Mouse (Mus musculus) urinary bladder, adult 18-20 months (tissue): ENCODE data around the gene Rad54l.

Experiments used
- DNase-seq, 2 experiments: peaks; one replicate each; pipeline ENCODE4 v3.0.0; 2022; ENCODE audit warnings: low spot score in 2 of 2, mixed read lengths in 2 of 2

Rad54l gene

GRCm38 (mm10) chr4:116141736-116142135 lies 18.2 kb upstream of the Rad54l start:
- DNase-seq, result no peak

- no peak for DNase-seq
These were observed 17.5 kb upstream of the Rad54l start for GRCm38 (mm10) chr4:116140801-116141574.

DNA sequence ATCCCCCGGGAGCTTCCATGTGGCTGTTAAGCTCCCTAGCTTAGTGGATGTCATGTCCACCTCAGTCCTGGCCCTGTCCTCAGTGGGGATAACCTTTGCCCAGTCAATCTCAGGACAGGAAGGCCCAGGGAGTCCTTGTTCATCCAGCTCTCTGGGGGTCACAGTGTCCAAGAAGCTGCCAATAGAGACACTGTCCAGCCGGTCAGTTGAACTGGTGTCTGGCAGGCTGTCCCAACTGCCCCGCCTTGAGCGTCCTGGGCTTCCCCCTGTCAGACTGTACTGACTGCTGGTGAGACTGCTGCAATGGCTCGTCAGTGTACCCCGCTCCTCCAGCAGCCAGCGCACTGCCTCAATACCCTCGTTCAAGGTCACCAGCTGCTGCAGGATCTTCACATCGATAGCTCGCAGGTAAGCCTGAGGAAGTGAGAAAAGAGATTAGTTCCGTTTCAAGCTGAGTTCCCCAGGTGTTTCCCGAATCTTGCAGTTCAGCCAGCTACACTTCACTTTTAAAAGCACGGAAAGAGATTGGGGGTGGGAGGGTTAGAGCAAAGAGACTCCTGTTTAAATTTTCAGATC lies 14.0 kb upstream of the Rad54l start:
- DNase-seq, result no peak

GRCm38 (mm10) chr4:116134990-116135389 lies 11.5 kb upstream of the Rad54l start:
- DNase-seq, result no peak

- DNase-seq, result no peak
These were observed 9.6 kb upstream of the Rad54l start for GRCm38 (mm10) chr4:116133126-116133525.

- no peak for DNase-seq
These were observed 4.5 kb upstream of the Rad54l start for GRCm38 (mm10) chr4:116127956-116128355.

GRCm38 (mm10) chr4:116125803-116126386 lies 2.4 kb upstream of the Rad54l start:
- no peak for DNase-seq

DNA sequence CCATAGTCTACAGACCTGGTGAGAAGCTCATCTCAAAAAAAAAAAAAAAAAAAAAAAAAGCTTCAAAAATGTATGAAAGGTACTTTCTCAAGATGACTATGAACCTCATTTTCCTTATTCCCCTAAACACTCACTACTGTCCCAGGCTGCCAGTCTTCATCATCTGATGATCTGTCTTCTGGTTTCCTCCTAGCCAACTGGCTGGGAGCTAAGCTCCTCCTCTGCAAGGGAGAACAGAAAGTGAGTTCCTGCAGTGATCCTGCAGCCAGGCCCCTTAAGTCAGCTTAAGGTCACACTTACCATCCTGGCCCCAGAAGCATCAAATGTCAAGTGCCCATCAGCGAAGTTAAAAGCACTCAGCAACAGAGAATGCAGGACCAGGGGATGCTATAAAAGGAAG lies 728 bp downstream of the Rad54l start:
- DNase-seq, result no peak

DNA sequence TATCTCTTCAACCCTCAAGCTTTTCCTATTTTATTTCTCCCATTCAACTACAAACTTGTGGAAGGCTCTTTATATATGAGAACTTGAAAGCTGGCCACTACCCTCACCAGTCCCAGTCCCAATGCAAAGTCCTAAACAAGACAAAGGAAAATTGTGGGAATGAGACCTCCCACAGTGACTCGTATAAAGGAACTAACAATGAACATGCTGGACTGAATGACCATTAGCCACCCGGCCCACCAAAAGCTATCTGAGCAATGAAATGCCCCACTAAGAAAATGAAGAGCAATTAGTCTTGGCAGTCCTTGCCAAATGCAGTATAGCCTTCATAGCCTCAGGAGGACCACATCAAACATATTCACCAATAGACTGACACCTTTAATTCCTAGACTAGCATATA lies 12.0 kb downstream of the Rad54l start:
- DNase-seq, result no peak

GRCm38 (mm10) chr4:116110695-116111094 lies 12.8 kb downstream of the Rad54l start:
- DNase-seq, result no peak

DNA sequence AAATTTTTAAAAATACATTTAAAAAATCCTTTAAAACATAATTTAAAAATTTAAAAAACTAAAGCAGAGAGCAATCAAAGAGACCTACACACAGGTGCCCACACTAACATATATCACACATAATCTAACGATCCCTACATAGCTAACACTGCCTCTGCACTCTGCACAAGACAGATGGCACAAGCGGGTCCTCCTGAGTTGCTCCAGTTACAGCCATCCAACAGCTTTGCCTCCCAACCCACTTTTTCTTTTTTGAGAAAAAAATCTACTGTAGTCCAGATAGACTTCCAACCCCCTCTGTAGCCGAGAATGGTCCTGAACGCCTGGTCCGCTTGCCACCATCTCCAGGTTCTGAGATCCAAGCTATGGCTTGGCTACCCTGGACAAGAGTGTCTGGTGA lies 18.2 kb downstream of the Rad54l start:
- DNase-seq, result no peak

DNA sequence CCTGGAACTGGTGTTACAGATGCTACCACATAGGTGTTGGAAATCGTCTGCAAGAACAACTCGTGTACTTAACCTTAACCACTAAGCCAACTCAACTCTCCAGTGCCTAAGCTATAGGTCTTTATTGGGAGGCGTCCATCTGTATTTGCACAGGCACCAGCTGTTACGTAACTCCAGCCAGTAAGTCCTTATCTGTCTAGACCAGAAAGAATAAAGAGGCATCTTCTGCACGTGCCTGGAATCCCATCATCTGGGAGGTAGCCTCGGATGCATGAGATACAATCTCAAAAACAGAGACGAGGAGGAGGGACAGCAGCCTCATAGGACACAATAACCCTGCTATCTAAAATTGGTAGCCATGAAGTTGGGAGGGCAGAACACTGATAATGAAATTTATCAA lies 22.5 kb downstream of the Rad54l start:
- no peak for DNase-seq

DNA sequence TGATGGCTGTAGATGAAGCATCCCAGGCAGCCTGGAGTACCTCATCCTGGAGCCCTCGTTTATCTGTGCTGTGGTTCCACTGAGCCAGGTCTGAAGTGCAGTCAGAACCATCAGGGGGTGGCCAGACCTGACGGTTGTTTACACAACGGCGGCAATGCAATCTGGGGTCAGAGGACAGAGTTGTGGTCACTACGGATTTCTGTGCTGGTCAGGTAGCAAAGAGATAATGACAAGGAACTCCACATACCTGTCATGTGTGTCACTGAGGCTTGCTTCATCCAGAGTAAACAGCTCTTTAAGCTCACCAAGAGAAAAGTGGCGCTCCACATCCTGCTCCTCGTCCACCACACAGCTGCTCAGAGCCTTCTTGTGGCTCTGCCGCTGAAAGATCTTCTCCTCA lies 26.3 kb downstream of the Rad54l start:
- peak; percentile 9 to 40 for DNase-seq

DNA sequence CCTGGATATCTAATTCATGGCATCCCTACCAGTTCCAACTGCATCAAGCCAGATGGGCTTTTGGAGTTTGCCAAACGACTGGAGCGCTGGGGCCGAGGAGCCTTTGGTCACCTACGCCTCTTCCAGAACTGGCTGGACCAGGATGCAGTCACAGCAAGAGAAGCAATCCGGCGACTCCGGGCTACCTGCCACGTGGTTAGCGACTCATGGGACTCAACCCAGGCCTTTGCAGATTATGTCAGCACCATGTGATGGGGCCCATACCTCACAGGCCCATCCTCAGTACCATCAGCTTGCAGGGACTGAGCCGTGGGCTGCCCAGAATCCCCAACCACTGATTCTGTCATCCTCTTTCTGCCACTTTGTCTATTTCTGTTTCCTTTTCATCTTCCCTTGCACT lies 27.2 kb downstream of the Rad54l start:
- DNase-seq, result no peak

DNA sequence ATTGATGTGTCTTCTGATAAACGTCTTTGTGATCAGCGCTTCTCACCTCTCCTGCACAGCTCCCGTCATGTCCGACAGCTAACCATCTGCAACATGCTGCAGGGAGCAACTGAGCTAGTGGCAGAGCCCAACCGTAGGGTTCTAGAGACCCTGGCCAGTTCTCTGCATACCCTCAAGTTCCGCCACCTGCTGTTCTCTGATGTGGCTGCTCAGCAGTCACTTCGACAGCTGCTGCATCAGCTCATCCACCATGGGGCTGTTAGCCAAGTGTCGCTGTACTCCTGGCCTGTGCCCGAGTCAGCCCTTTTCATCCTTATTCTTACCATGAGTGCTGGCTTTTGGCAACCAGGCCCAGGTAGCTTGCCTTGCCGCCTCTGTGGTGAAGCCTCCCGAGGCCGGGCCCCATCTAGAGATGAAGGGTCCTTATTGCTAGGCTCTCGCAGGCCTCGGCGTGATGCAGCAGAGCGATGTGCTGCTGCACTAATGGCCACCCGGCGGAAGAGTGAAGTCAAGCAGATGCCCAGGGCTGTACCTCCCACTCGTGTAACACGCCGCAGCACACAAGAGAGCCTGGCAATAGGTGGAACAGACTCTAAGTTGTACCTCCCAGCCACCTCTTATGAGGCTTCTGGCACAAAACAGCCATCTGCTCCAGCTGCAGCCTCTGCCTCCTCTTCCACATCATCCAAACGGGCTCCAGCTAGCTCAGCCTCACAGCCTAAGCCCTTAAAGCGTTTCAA lies 34.8 kb downstream of the Rad54l start:
- DNase-seq, result no peak

DNA sequence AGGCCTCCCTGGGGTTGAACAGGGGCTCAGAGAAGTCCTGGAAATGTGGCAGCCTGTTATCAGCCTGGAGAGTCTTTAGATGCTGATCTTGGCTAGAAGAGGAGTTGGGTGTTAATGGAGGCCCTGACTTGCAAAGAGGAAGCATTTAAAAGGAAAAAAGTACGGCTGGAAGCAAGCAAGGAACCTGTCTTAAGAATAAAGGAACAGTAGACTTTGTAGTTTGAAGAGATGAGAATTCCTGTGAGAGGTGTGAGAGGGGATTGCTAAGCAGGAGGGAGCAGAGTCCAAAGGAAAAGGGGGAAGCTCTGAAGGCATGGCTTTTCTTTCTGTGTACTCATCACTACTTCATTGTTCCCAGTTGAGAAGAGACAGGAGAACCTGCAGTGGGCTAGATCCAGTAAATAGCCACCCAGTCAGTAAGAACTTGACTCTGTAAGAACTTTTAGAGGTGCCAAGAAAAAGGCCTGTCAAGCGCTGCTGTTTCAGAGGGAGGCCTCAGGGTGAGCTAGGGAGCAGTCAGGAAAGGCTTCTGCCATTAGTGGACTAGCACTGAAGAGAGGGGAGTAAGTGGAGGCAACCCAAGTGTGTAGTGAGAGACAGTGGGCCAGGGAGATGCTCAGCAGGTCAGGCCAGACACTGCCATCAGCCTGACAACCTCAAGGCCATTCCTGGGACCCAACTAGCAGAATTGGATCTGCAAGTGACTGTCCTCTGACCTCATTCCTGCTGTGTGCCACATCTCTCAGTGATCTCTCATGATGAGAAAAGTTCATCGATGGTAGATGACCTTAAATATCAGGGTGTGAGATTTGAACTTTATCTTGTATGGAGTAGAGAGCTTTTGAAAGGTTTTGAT lies 46.0 kb downstream of the Rad54l start:
- DNase-seq, result no peak

DNA sequence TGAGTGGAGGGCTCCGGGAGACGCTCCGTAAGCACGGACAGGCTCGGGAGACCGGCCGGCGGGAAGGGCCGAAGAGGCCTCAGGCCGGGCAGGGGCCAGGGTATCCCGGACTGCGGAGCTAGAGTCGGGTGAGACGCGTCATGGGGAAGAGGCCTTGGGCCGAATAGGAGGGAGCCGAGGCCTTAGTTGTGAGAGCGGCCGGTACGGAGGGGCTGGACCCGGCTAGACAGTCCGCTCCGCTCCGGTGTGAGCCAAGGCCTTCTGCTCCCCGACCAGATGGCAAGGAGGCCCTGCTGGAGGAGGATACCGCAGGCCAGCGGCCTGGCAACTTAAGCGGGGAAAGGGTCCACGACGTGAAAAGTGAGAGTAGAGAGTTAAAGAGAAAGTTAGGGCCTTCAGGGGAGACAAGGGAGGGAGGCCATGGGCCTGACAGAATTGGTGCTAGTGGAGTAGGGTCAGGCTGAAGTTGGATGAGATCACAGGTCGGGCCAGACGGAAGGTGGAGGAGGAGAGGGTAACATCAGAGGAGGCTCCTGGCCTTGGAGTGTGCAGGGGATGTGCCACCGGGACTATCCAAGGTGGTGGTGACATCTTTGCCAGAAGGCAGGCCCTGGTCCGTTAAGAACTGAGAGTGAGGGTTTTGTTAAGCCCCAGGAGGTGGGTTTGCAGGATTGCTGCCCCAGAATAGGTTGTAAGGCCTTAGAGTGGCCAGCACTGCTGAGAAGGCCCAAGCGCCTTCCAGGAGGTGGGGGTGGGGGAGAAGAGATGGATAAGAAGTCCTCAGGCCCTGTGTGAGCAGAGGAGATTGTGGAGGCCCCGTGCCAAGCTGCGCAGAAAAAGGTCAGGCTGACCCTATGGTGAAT lies 46.9 kb downstream of the Rad54l start:
- peak in 1 of 2 experiments; percentile 22 for DNase-seq

DNA sequence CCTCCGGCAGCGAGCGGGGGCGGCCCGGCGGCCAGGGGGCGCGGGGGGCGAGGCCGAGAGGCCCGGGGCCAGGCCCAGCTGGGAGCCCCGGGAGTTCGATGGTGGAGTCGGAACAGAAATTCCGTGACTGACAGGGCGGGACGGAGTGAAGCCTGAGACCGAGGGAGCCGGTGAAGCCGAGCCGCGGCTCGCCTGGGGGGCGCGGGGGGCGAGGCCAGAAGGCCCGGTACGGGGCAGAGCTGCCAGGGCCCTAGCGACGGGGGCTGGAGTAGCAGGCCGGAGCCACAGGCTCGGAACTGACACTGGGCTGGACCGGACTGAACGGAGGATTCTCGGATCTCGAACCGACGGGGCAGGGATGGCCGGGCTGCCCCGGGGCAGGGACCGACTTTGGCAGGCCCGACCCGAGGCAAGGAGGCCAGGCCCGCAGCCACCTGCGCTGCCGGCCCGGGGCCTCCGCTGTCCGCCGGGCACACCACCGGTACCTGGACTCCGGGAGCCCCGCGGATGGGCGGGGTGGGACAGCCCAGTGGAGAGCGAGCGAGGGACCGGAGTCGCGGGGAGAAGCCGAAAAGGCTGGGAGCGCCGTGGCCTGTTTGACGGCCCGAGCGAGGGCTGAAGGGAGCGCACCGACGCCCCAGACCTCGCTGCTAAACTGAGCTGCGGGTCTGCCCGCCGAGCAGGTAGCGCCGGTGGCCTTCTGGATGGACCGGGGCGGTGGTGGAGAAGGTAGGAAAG lies 47.7 kb downstream of the Rad54l start:
- DNase-seq, result peak; percentile 56 to 75

- peak; percentile 88 to 92 for DNase-seq
These were observed 48.4 kb downstream of the Rad54l start, which contains the start of the genes Uqcrh and Lrrc41 for GRCm38 (mm10) chr4:116074861-116075620. TSS of gene Uqcrh (minus strand) at chr4:116075071. TSS of gene Lrrc41 (plus strand) at chr4:116075269.
